Mouse (Mus musculus) heart, adult 2 months (tissue): Measurements from ENCODE around the gene Kiss1. TPM values are rescaled to one million over a fixed set of nuclear protein-coding genes. Genes with fewer than 3 reads are reported as not detected.

Experiments
- DNase-seq, 2 experiments: peaks; one replicate each; pipeline ENCODE4 v3.0.0; 2021
- H3K27ac ChIP-seq: fragments of 200-600 bp; 2 replicates; pipeline ENCODE4 v1.8.1; 2022
- H3K27me3 ChIP-seq: fragments of 200-500 bp; 2 replicates; pipeline ENCODE4 v1.6.1; 2012; ENCODE audit warnings: mild to moderate bottlenecking, low read length, inconsistent platforms, mixed read lengths; ENCODE audit not compliant: control insufficient read depth, insufficient read depth
- H3K36me3 ChIP-seq: fragments of 200-500 bp; 2 replicates; pipeline ENCODE4 v1.6.1; 2012; ENCODE audit warnings: low read length, inconsistent platforms; ENCODE audit not compliant: control insufficient read depth, insufficient read depth
- H3K4me1 ChIP-seq: fragments of 200-500 bp; 2 replicates; pipeline ENCODE4 v1.6.1; 2011; ENCODE audit warnings: low read length; ENCODE audit not compliant: control insufficient read depth, insufficient read depth
- H3K4me3 ChIP-seq: fragments of 200-600 bp; 2 replicates; pipeline ENCODE4 v1.8.1; 2022
- H3K79me2 ChIP-seq: fragments of 200-500 bp; replicated peaks from 2 replicates; pipeline ENCODE4 v1.6.1; 2012; ENCODE audit warnings: mild to moderate bottlenecking, inconsistent platforms, low read length, moderate library complexity, mixed read lengths; ENCODE audit not compliant: control insufficient read depth, insufficient read depth
- H3K9ac ChIP-seq: fragments of 200-500 bp; 2 replicates; pipeline ENCODE4 v1.6.1; 2012; ENCODE audit warnings: low read depth, mild to moderate bottlenecking, control low read depth, inconsistent platforms, low read length, mixed read lengths
- CTCF ChIP-seq: fragments of 200-600 bp; IDR thresholded peaks from 2 replicates; pipeline ENCODE4 v1.8.1; 2022; ENCODE audit warnings: antibody characterized with exemption, mild to moderate bottlenecking, moderate library complexity
- EP300 ChIP-seq: fragments of 200-500 bp; IDR thresholded peaks from 2 replicates; pipeline ENCODE4 v1.6.1; 2011; ENCODE audit warnings: low read depth, low read length, control low read depth; ENCODE audit not compliant: insufficient read depth
- POLR2A ChIP-seq: fragments of 200-500 bp; IDR thresholded peaks from 2 replicates; pipeline ENCODE4 v1.6.1; 2011; ENCODE audit warnings: mild to moderate bottlenecking, low read depth, low read length, control low read depth; ENCODE audit not compliant: insufficient read depth
- WGBS: fragments of 180-500 bp; shearing (Covaris S2); methylation state at CpG from one replicate; pipeline ENCODE4 v1.1.7; 2018; 5-methylcytosine and 5-hydroxymethylcytosine counted together
- intact Hi-C: fragments of 180-260 bp; cut with DNase I; formaldehyde crosslinking; loops from one replicate; pipeline ENCODE4 v1.15.1; 2025
- polyA plus RNA-seq: library from polyadenylated mRNA; depleted of rRNA; stranded (reverse); fragments of >200 nt; gene quantifications from 2 replicates; pipeline ENCODE4 v1.2.3, GENCODE M21; 2012
- total RNA-seq, 2 experiments: library from RNA; stranded (reverse); gene quantifications; 2 replicates each; pipeline ENCODE4 v1.2.3; 2021

Gene Kiss1
- total and polyA plus RNA-seq, 3 experiments: not detected

GRCm38 (mm10) chr1:133347693-133348520 is 26.2 kb downstream of the Kiss1 start:
- Histone ChIP-seq H3K4me1 (no peaks in the 10 kb centered on the region), H3K36me3 (no peaks in the 10 kb centered on the region), H3K79me2 (no peaks in the 10 kb centered on the region), H3K4me3 (no peak overlapping the region), H3K27me3 (no peaks in the 10 kb centered on the region), H3K27ac (no peak overlapping the region), H3K9ac (no peak overlapping the region)
- intact Hi-C loops: no loop called here
- DNase-seq: peak in 1 of 2 experiments; percentile 30
- TF ChIP-seq CTCF (no peak), EP300 (no peak), POLR2A (no peak)
- 35% methylated on average over 11 of the region's 11 CpGs for WGBS

- Histone ChIP-seq H3K36me3 (no peaks in the 10 kb centered on the region), H3K79me2 (no peaks in the 10 kb centered on the region), H3K9ac (no peak within 1 kb of the TSS), H3K27me3 (no peaks in the 10 kb centered on the region), H3K27ac (no peak within 1 kb of the TSS), H3K4me1 (no peaks in the 10 kb centered on the region), H3K4me3 (no peak within 1 kb of the TSS)
- TF ChIP-seq EP300: no peak
- no peak for TF ChIP-seq POLR2A
- no peak for TF ChIP-seq CTCF
- DNase-seq: no peak
- 100% methylated on average over 1 of the region's 1 CpGs for WGBS
- intact Hi-C loops: no loop called here
Observed at GRCm38 (mm10) chr1:133350210-133350609, 28.5 kb downstream of the Kiss1 start, which contains the start of gene Ren1. TSS of gene Ren1 (plus strand) at chr1:133350510.

GRCm38 (mm10) chr1:133351762-133352161 is 30.1 kb downstream of the Kiss1 start:
- Histone ChIP-seq H3K4me1 (no peaks in the 10 kb centered on the region), H3K79me2 (no peaks in the 10 kb centered on the region), H3K27ac (no peak overlapping the region), H3K9ac (no peak overlapping the region), H3K27me3 (no peaks in the 10 kb centered on the region), H3K36me3 (no peaks in the 10 kb centered on the region), H3K4me3 (no peak overlapping the region)
- intact Hi-C loops: loop anchor here (2.0 kb wide), 3 partner anchors 37 to 205 kb away; no protein-coding TSS in a partner anchor
- 35% methylated on average over 9 of the region's 9 CpGs for WGBS
- no peak for DNase-seq
- TF ChIP-seq POLR2A: no peak
- no peak for TF ChIP-seq CTCF
- TF ChIP-seq EP300: no peak

- H3K27ac ChIP-seq: no peak overlapping the region
- no peaks in the 10 kb centered on the region for H3K4me1 ChIP-seq
- TF ChIP-seq POLR2A (no peak), EP300 (0 out of 2 replicates have a peak, but pooled peaks have one; percentile 70), CTCF (peak; percentile 95)
- DNase-seq: peak; percentile 63 to 78
- WGBS: 35% methylated on average over 12 of the region's 12 CpGs
- no peak overlapping the region for H3K4me3 ChIP-seq
- no peaks in the 10 kb centered on the region for H3K27me3 ChIP-seq
- no peaks in the 10 kb centered on the region for H3K79me2 ChIP-seq
- H3K36me3 ChIP-seq: no peaks in the 10 kb centered on the region
- intact Hi-C loops: loop anchor here (2.0 kb wide), 3 partner anchors 39 to 207 kb away; no protein-coding TSS in a partner anchor
- H3K9ac ChIP-seq: no peak overlapping the region
Observed at GRCm38 (mm10) chr1:133353371-133353809, 31.7 kb downstream of the Kiss1 start.

GRCm38 (mm10) chr1:133355469-133355868 is 33.8 kb downstream of the Kiss1 start:
- no peaks in the 10 kb centered on the region for H3K27me3 ChIP-seq
- H3K79me2 ChIP-seq: no peaks in the 10 kb centered on the region
- no peaks in the 10 kb centered on the region for H3K4me1 ChIP-seq
- intact Hi-C loops: no loop called here
- DNase-seq: no peak
- no peak overlapping the region for H3K9ac ChIP-seq
- no peak overlapping the region for H3K27ac ChIP-seq
- H3K4me3 ChIP-seq: no peak overlapping the region
- WGBS: 65% methylated on average over 5 of the region's 5 CpGs
- H3K36me3 ChIP-seq: no peaks in the 10 kb centered on the region
- TF ChIP-seq CTCF (no peak), POLR2A (no peak), EP300 (no peak)

- H3K4me1 ChIP-seq: no peaks in the 10 kb centered on the region
- WGBS: 60% methylated on average over 15 of the region's 15 CpGs
- TF ChIP-seq CTCF (no peak), POLR2A (no peak), EP300 (no peak)
- H3K36me3 ChIP-seq: no peaks in the 10 kb centered on the region
- no peaks in the 10 kb centered on the region for H3K27me3 ChIP-seq
- DNase-seq: no peak
- H3K79me2 ChIP-seq: no peaks in the 10 kb centered on the region
- H3K4me3 ChIP-seq: no peak overlapping the region
- no peak overlapping the region for H3K9ac ChIP-seq
- no peak overlapping the region for H3K27ac ChIP-seq
- intact Hi-C loops: no loop called here
Observed at GRCm38 (mm10) chr1:133355912-133356311, 34.2 kb downstream of the Kiss1 start.
